Mouse (Mus musculus): ENCODE measurements around the gene Alkbh6.

GRCm38 (mm10) chr7:30332622-30333259, 24.2 kb downstream of the Alkbh6 start:
- no peak for TF ChIP-seq ZNF384 (IDR thresholded peaks at IDR 0.05; ENCODE audit: low read depth, low read length)
- TF ChIP-seq EP300 (IDR thresholded peaks at IDR 0.05; ENCODE audit: low read depth in 1 of 2, low read length in 2 of 2): peak in 1 of 2 experiments; percentile 68; a peak in 2 of 4 replicates
- TF ChIP-seq USF1 (IDR thresholded peaks at IDR 0.05; ENCODE audit: low read depth, low read length): no peak
- TF ChIP-seq CTCF (IDR thresholded peaks at IDR 0.05 in 2 of 3, conservative IDR thresholded peaks at IDR 0.05 in 1 of 3; ENCODE audit: control insufficient read depth in 1 of 3, insufficient read depth in 1 of 3, low read depth in 2 of 3, low read length in 3 of 3, poor library complexity in 1 of 3, severe bottlenecking in 1 of 3): no peak; a peak in 1 of 6 replicates
- TF ChIP-seq SMC3 (IDR thresholded peaks at IDR 0.05; ENCODE audit: low read depth, low read length): 0 out of 2 replicates have a peak, but pooled peaks have one; percentile 7
- no peak for TF ChIP-seq NRF1 (IDR thresholded peaks at IDR 0.05; ENCODE audit: insufficient read depth, low read depth, low read length, poor library complexity, severe bottlenecking)

Data from MEL (cell line).